Mouse (Mus musculus): ENCODE measurements around the gene Fgf10.

Gene Fgf10

DNA sequence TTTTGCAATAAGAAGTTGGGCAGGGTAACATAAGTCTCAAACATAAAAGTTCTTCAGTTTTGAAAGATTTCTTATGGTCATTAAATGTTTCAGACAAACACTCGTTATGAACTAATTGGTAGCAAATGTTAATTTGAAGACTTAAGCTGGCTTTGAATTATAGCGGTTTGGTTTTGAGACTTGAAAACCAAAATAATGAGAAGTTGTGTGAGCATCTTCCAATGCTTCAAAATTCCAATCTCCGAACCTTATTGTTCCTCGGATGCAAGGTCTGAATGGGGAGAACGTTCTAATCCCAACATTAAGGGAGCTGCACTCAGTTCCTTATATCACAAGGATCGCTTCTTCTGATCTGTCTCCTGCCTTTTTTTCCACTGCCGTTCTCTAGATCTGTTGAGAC is at the start of gene Fgf10:
Gene Fgf10 (plus strand): TSS at position 301 of the 400 bp plus-strand sequence.
- no peak for DNase-seq (ENCODE audit: low spot score)

DNA sequence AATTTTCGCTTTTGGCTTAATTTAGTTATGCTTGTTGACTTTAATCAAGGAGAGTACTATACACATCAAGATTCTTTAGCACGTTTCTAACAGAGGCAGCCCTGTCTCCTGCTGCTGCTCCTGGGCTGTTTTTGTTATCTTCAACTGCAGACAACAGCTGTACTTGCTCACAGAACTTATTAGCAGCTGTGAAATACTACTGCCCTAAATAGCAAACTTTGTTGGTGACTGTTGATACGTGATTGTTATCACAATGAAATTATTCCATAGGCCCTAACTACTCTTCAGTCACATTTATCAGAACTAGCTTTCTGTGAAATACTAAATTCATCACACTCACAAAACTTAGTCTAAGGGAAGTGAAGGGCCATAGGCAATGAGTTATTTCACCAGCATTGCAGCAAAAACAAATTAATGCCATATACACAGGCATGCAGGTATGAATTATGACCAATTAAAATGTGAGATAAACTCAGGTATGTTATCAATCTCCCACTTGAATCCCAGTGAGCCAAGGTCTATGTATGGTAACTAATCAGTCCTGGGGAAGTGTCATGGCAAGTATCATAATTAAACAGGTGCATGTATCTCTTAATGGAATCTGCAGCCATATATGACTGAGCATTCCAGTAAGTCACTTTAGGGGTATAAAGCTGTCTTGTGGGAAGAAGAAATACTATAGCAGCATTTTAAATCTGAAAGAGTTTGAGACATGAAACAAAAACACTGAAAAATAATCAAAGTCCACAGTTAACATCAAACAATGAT is 39.7 kb upstream of the Fgf10 start:
- DNase-seq (ENCODE audit: low spot score) = no peak

DNA sequence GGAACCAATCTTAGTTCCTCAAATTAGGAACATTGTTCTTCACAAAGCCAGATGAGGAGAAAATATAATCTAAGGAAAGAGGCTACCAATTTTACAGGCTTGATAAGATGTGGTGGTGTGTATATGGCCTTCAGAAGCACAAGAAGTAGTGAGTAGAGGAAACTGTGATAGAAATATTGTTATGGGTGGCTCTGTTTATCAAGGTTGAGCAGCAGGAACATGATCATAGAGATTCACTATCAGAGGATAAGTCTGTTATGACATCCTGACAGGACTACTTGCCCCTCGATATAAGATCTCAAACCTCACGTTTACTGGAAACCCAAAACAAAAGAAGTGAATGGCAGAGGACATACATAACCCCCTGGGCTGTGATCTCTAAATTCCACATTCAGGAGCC is 38.1 kb upstream of the Fgf10 start:
- no peak for DNase-seq (ENCODE audit: low spot score)

DNA sequence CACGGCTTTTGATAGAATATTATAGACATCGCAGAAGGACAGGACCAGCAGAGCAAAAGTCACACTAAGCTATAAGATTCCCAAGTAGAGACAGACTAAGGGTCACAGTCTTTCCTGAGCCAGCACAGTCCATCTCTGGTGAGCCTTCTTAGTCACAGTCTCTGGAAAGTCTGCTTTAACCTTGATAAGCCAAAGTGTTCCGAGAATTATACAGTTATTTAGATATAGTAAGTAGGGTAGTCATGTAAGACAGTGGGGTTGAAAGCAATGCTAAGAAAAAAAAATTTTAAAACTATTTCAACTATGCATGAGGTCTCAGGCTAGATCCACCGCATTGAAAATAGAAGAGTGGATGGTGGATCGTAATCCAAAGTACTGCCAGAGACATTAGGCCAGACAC is 33.5 kb upstream of the Fgf10 start:
- no peak for DNase-seq (ENCODE audit: low spot score)

DNA sequence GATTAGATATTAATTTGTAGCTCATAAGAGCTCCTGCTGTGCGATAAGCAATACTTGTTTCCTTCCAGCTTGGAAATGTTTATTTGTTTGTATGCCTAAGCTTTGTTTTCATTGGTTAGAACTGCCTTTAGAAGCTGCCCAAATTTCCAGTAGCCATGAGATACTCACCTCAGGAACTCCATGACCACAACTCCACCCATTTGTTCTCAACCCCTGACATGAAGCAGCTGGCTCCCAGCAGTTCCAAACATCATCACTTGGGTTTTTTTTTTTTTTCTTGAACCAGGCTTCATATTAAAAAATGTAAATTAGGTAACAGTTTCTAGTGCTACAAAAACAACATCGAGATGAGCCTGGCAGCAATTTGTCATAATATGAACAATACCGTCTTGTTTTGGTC is 27.0 kb upstream of the Fgf10 start:
- DNase-seq (ENCODE audit: low spot score) = no peak

GRCm38 (mm10) chr13:118643138-118643537 is 26.5 kb upstream of the Fgf10 start:
- no peak for DNase-seq (ENCODE audit: low spot score)

- DNase-seq (ENCODE audit: low spot score) = no peak
These were observed 12.6 kb upstream of the Fgf10 start for GRCm38 (mm10) chr13:118656991-118657390.

GRCm38 (mm10) chr13:118658031-118658430 is 11.6 kb upstream of the Fgf10 start:
- DNase-seq (ENCODE audit: low spot score) = no peak

DNA sequence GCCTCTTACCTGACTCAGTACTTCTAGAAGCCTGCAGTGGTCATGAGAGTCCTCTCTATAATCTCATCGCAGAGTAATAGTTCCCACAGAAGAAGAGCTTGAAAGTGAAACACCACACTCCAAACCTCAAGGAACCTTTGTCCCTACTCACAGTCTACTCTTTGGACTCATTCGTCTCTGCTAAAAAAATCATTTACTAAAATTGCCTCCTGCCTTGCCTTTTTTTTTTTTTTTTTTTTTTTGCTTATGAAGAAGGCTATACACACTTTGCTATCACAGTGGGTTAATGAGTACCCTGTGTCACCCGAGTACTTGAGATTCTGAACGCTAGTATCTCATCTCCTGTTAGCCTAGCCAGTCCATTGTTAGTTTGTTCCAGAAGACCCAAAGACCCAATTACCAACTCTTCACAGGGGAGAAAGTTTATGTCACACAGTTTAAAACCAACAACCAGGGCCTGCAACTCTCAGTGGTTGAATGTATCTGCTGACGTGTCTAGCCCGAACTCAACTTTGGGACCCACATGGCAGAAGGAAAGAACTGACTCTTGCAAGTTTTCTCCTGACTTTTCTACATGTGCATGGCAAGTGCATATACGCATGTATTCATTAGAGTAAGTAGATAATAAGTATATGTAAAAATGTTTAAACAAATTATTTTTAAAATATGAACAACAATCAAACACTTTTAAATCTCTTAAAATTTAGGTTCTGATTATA is 10.8 kb upstream of the Fgf10 start:
- DNase-seq (ENCODE audit: low spot score) = no peak

GRCm38 (mm10) chr13:118661664-118662063 is 7.9 kb upstream of the Fgf10 start:
- DNase-seq (ENCODE audit: low spot score) = no peak

- DNase-seq (ENCODE audit: low spot score) = no peak
These were observed 4.7 kb upstream of the Fgf10 start for GRCm38 (mm10) chr13:118664901-118665300.

DNA sequence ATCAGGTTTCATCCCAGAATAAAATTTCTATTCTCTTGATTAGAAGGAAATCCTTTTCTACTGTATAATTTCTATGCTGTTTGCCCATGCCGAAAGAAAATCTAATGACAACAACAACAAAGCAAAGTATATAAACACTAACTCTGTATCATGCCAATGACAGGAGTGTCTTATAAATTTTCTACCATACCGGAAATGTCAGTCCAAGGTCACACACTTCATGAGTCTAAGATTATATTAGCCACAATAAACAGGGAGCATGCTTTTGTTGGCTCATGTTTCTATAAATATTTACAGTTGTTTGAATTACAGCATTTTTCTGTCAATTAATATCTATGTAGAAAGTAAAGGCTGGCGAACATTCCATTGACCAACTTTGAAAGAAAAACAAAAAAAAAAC is 9.6 kb downstream of the Fgf10 start:
- DNase-seq (ENCODE audit: low spot score) = no peak

DNA sequence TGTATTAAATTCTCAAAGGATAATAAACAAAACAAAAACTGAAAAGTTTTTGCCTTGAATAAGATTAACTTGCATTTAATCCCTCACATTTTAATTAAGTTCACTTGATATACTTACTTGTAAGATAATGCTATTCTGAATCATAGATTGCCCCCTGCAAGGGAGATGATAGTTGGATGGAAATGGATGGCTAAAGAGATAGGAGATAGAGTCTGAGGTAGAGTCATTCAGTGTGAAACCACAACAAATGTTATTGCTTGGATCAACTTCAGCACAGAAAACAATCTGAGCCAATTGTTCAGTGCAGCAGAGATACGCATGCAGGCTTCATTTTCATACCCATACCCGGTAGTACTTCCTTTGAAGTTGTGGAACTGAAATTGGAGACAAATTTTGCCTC is 23.5 kb downstream of the Fgf10 start:
- no peak for DNase-seq (ENCODE audit: low spot score)

GRCm38 (mm10) chr13:118695103-118695502 is 25.5 kb downstream of the Fgf10 start:
- no peak for DNase-seq (ENCODE audit: low spot score)

- DNase-seq (ENCODE audit: low spot score) = no peak
These were observed 34.1 kb downstream of the Fgf10 start for GRCm38 (mm10) chr13:118703727-118704126.

- DNase-seq (ENCODE audit: low spot score) = no peak
These were observed 36.1 kb downstream of the Fgf10 start for GRCm38 (mm10) chr13:118705716-118706115.

GRCm38 (mm10) chr13:118709912-118710311 is 40.3 kb downstream of the Fgf10 start:
- DNase-seq (ENCODE audit: low spot score) = no peak

DNA sequence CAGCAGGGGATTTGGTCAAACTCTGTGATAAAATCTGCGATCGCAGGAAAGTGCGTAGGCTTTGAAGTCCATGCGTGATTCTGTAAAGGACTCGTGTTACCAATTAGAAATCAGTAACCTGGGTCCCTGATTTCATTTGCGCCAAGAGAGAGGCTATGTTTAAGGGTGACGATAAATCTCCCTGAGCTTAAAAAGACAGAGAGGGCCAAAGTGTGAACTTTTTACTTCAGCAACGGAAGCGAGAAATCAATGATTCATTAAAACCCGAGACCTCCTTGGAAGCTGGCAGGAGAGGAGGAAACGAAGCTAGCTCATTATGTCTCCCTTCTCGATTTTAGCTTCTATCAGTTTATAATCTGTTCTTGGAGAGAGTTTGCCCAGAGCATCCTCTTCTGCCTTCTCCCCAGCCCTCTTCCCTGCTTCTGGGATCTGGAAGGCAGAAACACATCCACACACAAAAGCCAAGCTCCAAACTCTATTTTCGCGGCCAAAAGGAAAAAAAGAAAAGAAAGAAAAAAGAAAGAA is 44.1 kb downstream of the Fgf10 start:
- DNase-seq (ENCODE audit: low spot score) = no peak

DNA sequence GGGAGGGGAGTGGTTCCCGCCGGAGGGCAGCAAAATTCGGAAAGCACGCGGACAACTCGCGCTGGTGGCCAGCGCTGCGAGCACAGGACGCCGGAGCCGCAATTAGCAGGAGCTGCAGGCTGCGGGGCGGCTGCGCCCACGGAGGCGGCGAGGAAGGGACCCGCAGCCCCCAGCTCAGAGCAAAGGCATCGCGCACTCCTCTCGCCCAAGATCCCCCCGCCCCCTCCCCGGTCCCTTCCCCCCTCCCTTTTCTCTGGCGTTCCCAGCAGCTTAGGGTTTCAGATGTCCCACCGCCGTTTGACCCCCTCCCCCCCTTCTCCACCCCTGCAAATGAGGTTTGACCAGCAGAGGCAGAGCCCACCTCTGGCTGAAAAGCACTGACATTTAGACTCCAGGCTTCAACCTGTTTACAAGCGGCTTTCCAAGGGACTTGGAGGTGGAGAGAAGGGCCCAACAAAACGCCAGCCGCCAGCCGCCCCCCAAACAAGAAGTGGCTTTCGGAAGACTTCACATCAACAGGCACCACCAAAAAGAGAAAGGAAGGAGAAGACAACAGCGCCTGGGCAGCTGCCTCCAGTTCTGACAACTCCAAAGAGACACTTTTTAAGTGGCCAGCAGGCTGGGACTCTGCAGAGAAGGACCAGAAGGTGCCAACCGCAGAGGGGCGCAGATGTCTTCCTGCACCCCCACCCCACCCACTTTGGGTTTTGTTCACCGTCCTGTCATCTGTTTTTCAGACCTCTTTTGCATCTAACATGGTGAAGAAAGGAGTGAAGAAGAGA is 44.9 kb downstream of the Fgf10 start:
- DNase-seq (ENCODE audit: low spot score) = no peak

DNA sequence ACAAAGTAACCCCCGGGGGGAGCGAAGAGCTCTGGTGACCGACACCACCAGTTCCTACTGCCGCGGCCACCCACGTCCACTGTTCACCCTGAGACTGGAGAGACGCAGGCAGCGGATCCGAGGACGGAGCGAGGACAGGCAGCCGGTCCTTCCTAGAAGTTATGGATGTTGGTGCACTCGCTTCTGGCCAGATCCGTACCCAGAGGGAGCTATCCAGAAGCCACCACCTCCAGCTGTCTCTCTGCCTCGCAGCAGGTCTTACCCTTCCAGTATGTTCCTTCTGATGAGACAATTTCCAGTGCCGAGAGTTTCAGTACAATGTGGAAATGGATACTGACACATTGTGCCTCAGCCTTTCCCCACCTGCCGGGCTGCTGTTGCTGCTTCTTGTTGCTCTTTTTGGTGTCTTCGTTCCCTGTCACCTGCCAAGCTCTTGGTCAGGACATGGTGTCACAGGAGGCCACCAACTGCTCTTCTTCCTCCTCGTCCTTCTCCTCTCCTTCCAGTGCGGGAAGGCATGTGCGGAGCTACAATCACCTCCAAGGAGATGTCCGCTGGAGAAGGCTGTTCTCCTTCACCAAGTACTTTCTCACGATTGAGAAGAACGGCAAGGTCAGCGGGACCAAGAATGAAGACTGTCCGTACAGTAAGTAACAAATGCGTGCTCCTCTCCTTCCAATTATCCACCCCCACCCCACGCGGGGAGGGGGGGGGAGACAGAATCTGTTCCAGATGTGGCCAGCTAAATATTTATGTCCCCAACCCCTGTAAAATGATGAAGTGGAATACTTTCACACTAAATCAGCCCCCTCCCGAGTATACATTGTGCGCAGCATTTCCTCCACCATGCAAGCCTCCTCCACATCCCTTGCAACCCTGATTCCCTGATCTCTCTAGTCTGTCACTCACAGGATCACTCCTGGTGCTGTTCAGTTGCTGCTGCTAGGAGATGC is 45.8 kb downstream of the Fgf10 start:
- DNase-seq (ENCODE audit: low spot score) = no peak

DNA sequence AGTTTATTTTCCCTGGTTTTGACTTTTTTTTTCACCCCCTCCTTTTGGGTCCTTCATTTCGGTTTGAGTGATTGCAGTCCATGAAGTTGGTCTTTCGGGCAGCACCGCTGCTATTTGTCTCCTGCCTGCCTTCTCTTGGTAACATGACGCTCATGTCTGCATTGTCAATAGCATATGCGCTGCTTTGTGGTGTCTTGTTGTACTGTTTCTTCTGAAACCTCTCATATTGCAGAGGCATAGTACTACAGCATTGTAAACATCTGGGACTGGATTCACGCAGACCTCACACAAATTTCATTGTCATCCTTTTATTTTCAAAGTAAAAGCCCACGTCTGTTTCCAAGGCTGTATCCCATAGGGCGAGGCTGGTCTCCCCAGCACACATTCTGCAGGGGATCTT is 46.7 kb downstream of the Fgf10 start:
- DNase-seq (ENCODE audit: low spot score) = no peak

Measured in testis, postnatal 14 days (tissue).